Mouse (Mus musculus): ENCODE results near the gene Txnrd2. TPM values are rescaled to one million over a fixed set of nuclear protein-coding genes. Genes with fewer than 3 reads are reported as not detected.
A peak's percentile ranks its signal among the peaks of the same experiment; 100 is the strongest.

Txnrd2 gene
- polyA plus RNA-seq, 1 experiment from 2014 or later = 22.7 TPM

- Histone ChIP-seq H3K27me3 (no peaks in the 10 kb centered on the region), H3K27ac (no peak overlapping the region), H3K9me3 (no peaks in the 10 kb centered on the region), H3K36me3 (peaks cover 3% of the 10 kb centered on the region; the same call in 1 of the 2 replicates), H3K4me3 (no peak overlapping the region), H3K4me2 (no peak overlapping the region), H3K4me1 (no peaks in the 10 kb centered on the region), H3K9ac (no peak overlapping the region)
- WGBS = 79% methylated on average over 6 of the region's 6 CpGs
- ATAC-seq (ENCODE audit: borderline replicate concordance, extremely low read depth, low FRiP score, low TSS enrichment) = no peak
Measured at GRCm38 (mm10) chr16:18436128-18436527, 9.9 kb downstream of the Txnrd2 start.

GRCm38 (mm10) chr16:18443385-18443841, 17.2 kb downstream of the Txnrd2 start:
- H3K9ac ChIP-seq = no peak overlapping the region

GRCm38 (mm10) chr16:18447243-18447642, 21.1 kb downstream of the Txnrd2 start:
- no peak overlapping the region for H3K27ac ChIP-seq
- no peak overlapping the region for H3K9ac ChIP-seq
- ATAC-seq (ENCODE audit: borderline replicate concordance, extremely low read depth, low FRiP score, low TSS enrichment) = no peak
- H3K36me3 ChIP-seq = no peaks in the 10 kb centered on the region
- no peak overlapping the region for H3K4me2 ChIP-seq
- no peak overlapping the region for H3K4me3 ChIP-seq
- H3K27me3 ChIP-seq = no peaks in the 10 kb centered on the region
- peaks cover 18% of the 10 kb centered on the region for H3K4me1 ChIP-seq
- H3K9me3 ChIP-seq = no peaks in the 10 kb centered on the region

More at GRCm38 (mm10) chr16:18443385-18443841, 17.2 kb downstream of the Txnrd2 start:
- H3K9me3 ChIP-seq = no peaks in the 10 kb centered on the region
- WGBS = 20% methylated on average over 8 of the region's 8 CpGs
- no peak overlapping the region for H3K4me2 ChIP-seq
- H3K27me3 ChIP-seq = no peaks in the 10 kb centered on the region
- H3K4me3 ChIP-seq = no peak overlapping the region
- H3K36me3 ChIP-seq = no peaks in the 10 kb centered on the region; the same call in 1 of the 2 replicates
- peaks cover 5% of the 10 kb centered on the region for H3K4me1 ChIP-seq
- H3K27ac ChIP-seq = no peak overlapping the region
- ATAC-seq (ENCODE audit: borderline replicate concordance, extremely low read depth, low FRiP score, low TSS enrichment) = peak; percentile 72

- Histone ChIP-seq H3K9me3 (no peaks in the 10 kb centered on the region), H3K4me2 (no peak overlapping the region), H3K9ac (no peak overlapping the region), H3K4me3 (no peak overlapping the region), H3K27ac (no peak overlapping the region), H3K27me3 (no peaks in the 10 kb centered on the region), H3K36me3 (no peaks in the 10 kb centered on the region), H3K4me1 (peaks cover 21% of the 10 kb centered on the region)
- ATAC-seq (ENCODE audit: borderline replicate concordance, extremely low read depth, low FRiP score, low TSS enrichment) = no peak
- WGBS = 20% methylated on average over 6 of the region's 6 CpGs
Measured at GRCm38 (mm10) chr16:18448104-18448503, 21.9 kb downstream of the Txnrd2 start.

- H3K4me3 ChIP-seq = no peak overlapping the region
- peaks cover 21% of the 10 kb centered on the region for H3K4me1 ChIP-seq
- no peak overlapping the region for H3K4me2 ChIP-seq
- H3K27me3 ChIP-seq = no peaks in the 10 kb centered on the region
- no peak for ATAC-seq (ENCODE audit: borderline replicate concordance, extremely low read depth, low FRiP score, low TSS enrichment)
- no peaks in the 10 kb centered on the region for H3K9me3 ChIP-seq
- H3K9ac ChIP-seq = no peak overlapping the region
- WGBS = 81% methylated on average over 4 of the region's 4 CpGs
- H3K36me3 ChIP-seq = no peaks in the 10 kb centered on the region
- no peak overlapping the region for H3K27ac ChIP-seq
Measured at GRCm38 (mm10) chr16:18449005-18449404, 22.8 kb downstream of the Txnrd2 start.

- no peak overlapping the region for H3K4me2 ChIP-seq
- H3K27ac ChIP-seq = no peak overlapping the region
- H3K9me3 ChIP-seq = no peaks in the 10 kb centered on the region
- no peaks in the 10 kb centered on the region for H3K36me3 ChIP-seq
- no peaks in the 10 kb centered on the region for H3K27me3 ChIP-seq
- peaks cover 21% of the 10 kb centered on the region for H3K4me1 ChIP-seq
- no peak overlapping the region for H3K9ac ChIP-seq
- WGBS = 42% methylated on average over 9 of the region's 9 CpGs
- H3K4me3 ChIP-seq = no peak overlapping the region
- ATAC-seq (ENCODE audit: borderline replicate concordance, extremely low read depth, low FRiP score, low TSS enrichment) = no peak; the same call in 1 of the 2 replicates
Measured at GRCm38 (mm10) chr16:18451486-18452181, 25.4 kb downstream of the Txnrd2 start.

- no peaks in the 10 kb centered on the region for H3K9me3 ChIP-seq
- H3K4me2 ChIP-seq = no peak overlapping the region
- H3K27ac ChIP-seq = no peak overlapping the region
- ATAC-seq (ENCODE audit: borderline replicate concordance, extremely low read depth, low FRiP score, low TSS enrichment) = no peak
- no peaks in the 10 kb centered on the region for H3K36me3 ChIP-seq
- no peak overlapping the region for H3K4me3 ChIP-seq
- H3K9ac ChIP-seq = no peak overlapping the region
- WGBS = 79% methylated on average over 8 of the region's 8 CpGs
- no peaks in the 10 kb centered on the region for H3K27me3 ChIP-seq
- H3K4me1 ChIP-seq = peaks cover 21% of the 10 kb centered on the region
Measured at GRCm38 (mm10) chr16:18452361-18452862, 26.2 kb downstream of the Txnrd2 start.

- Histone ChIP-seq H3K4me3 (no peak overlapping the region), H3K9me3 (no peaks in the 10 kb centered on the region), H3K27me3 (no peaks in the 10 kb centered on the region), H3K4me1 (peaks cover 15% of the 10 kb centered on the region), H3K36me3 (no peaks in the 10 kb centered on the region), H3K9ac (no peak overlapping the region), H3K4me2 (no peak overlapping the region), H3K27ac (no peak overlapping the region)
- 57% methylated on average over 5 of the region's 5 CpGs for WGBS
- no peak for ATAC-seq (ENCODE audit: borderline replicate concordance, extremely low read depth, low FRiP score, low TSS enrichment)
Measured at GRCm38 (mm10) chr16:18453846-18454245, 27.7 kb downstream of the Txnrd2 start.

GRCm38 (mm10) chr16:18455407-18455806, 29.2 kb downstream of the Txnrd2 start:
- Histone ChIP-seq H3K9me3 (no peaks in the 10 kb centered on the region), H3K4me1 (peaks cover 30% of the 10 kb centered on the region), H3K4me3 (no peak overlapping the region), H3K4me2 (no peak overlapping the region), H3K27me3 (no peaks in the 10 kb centered on the region), H3K9ac (no peak overlapping the region), H3K27ac (no peak overlapping the region), H3K36me3 (no peaks in the 10 kb centered on the region)
- WGBS = 75% methylated on average over 6 of the region's 6 CpGs
- no peak for ATAC-seq (ENCODE audit: borderline replicate concordance, extremely low read depth, low FRiP score, low TSS enrichment)

GRCm38 (mm10) chr16:18458661-18459060, 32.5 kb downstream of the Txnrd2 start:
- Histone ChIP-seq H3K9me3 (no peaks in the 10 kb centered on the region), H3K4me1 (peaks cover 16% of the 10 kb centered on the region), H3K36me3 (no peaks in the 10 kb centered on the region), H3K4me2 (no peak overlapping the region), H3K4me3 (no peak overlapping the region), H3K27me3 (no peaks in the 10 kb centered on the region), H3K9ac (no peak overlapping the region), H3K27ac (peak overlapping the region; percentile 66; the same call in 1 of the 2 replicates)
- ATAC-seq (ENCODE audit: borderline replicate concordance, extremely low read depth, low FRiP score, low TSS enrichment) = no peak

GRCm38 (mm10) chr16:18459335-18459954, 33.3 kb downstream of the Txnrd2 start:
- peak; percentile 9; the same call in 1 of the 2 replicates for ATAC-seq (ENCODE audit: borderline replicate concordance, extremely low read depth, low FRiP score, low TSS enrichment)
- Histone ChIP-seq H3K27ac (peak overlapping the region; percentile 66), H3K9me3 (no peaks in the 10 kb centered on the region), H3K9ac (no peak overlapping the region), H3K4me1 (peaks cover 22% of the 10 kb centered on the region), H3K27me3 (no peaks in the 10 kb centered on the region), H3K4me3 (no peak overlapping the region), H3K4me2 (peak overlapping the region; percentile 24), H3K36me3 (no peaks in the 10 kb centered on the region)
- 9% methylated on average over 12 of the region's 12 CpGs for WGBS

GRCm38 (mm10) chr16:18459955-18460370, 33.8 kb downstream of the Txnrd2 start:
- no peak overlapping the region for H3K4me3 ChIP-seq
- H3K36me3 ChIP-seq = no peaks in the 10 kb centered on the region
- no peaks in the 10 kb centered on the region for H3K27me3 ChIP-seq
- H3K4me2 ChIP-seq = peak overlapping the region; percentile 24
- H3K9ac ChIP-seq = no peak overlapping the region
- no peaks in the 10 kb centered on the region for H3K9me3 ChIP-seq
- H3K27ac ChIP-seq = peak overlapping the region; percentile 66
- H3K4me1 ChIP-seq = peaks cover 26% of the 10 kb centered on the region
- WGBS = 10% methylated on average over 11 of the region's 11 CpGs
- peak; percentile 71; the same call in 1 of the 2 replicates for ATAC-seq (ENCODE audit: borderline replicate concordance, extremely low read depth, low FRiP score, low TSS enrichment)
